Mouse (Mus musculus): ENCODE measurements around the gene R3hdm4. TPM values are rescaled to one million over a fixed set of nuclear protein-coding genes. Genes with fewer than 3 reads are reported as not detected.

The R3hdm4 gene
- total RNA-seq, 2 experiments from 2014 or later, result 25.0 to 46.1 TPM

- ATAC-seq (replicated peaks; ENCODE audit: low FRiP score, poor library complexity, severe bottlenecking), result no peak
These were observed 6.5 kb upstream of the R3hdm4 start for GRCm38 (mm10) chr10:79927324-79928029.

GRCm38 (mm10) chr10:79926491-79927323 is 5.7 kb upstream of the R3hdm4 start, which contains the start of gene Arid3a:
Gene Arid3a (plus strand): TSS chr10:79927043.
- peak; percentile 53 for ATAC-seq (replicated peaks; ENCODE audit: low FRiP score, poor library complexity, severe bottlenecking)

GRCm38 (mm10) chr10:79925785-79926490 is 4.9 kb upstream of the R3hdm4 start:
- ATAC-seq (replicated peaks; ENCODE audit: low FRiP score, poor library complexity, severe bottlenecking), result 0 out of 2 replicates have a peak, but pooled peaks have one; percentile 42

- ATAC-seq (replicated peaks; ENCODE audit: low FRiP score, poor library complexity, severe bottlenecking), result peak; percentile 77
These were observed 4.2 kb upstream of the R3hdm4 start for GRCm38 (mm10) chr10:79924998-79925784.

GRCm38 (mm10) chr10:79921572-79921971 is 564 bp upstream of the R3hdm4 start:
- no peak for ATAC-seq (replicated peaks; ENCODE audit: low FRiP score, poor library complexity, severe bottlenecking)

- no peak for ATAC-seq (replicated peaks; ENCODE audit: low FRiP score, poor library complexity, severe bottlenecking)
These were observed 735 bp downstream of the R3hdm4 start for GRCm38 (mm10) chr10:79920056-79920890.

- no peak for ATAC-seq (replicated peaks; ENCODE audit: low FRiP score, poor library complexity, severe bottlenecking)
These were observed 1.7 kb downstream of the R3hdm4 start for GRCm38 (mm10) chr10:79919251-79919849.

- no peak for ATAC-seq (replicated peaks; ENCODE audit: low FRiP score, poor library complexity, severe bottlenecking)
These were observed 2.6 kb downstream of the R3hdm4 start for GRCm38 (mm10) chr10:79918231-79919078.

- no peak for ATAC-seq (replicated peaks; ENCODE audit: low FRiP score, poor library complexity, severe bottlenecking)
These were observed 3.4 kb downstream of the R3hdm4 start for GRCm38 (mm10) chr10:79917532-79918100.

- peak; percentile 78 for ATAC-seq (replicated peaks; ENCODE audit: low FRiP score, poor library complexity, severe bottlenecking)
These were observed 4.0 kb downstream of the R3hdm4 start, which contains the start of gene Kiss1r for GRCm38 (mm10) chr10:79916808-79917531. Gene Kiss1r (plus strand): TSS chr10:79916971.

GRCm38 (mm10) chr10:79916081-79916480 is 4.9 kb downstream of the R3hdm4 start:
- no peak for ATAC-seq (replicated peaks; ENCODE audit: low FRiP score, poor library complexity, severe bottlenecking)

- ATAC-seq (replicated peaks; ENCODE audit: low FRiP score, poor library complexity, severe bottlenecking), result no peak
These were observed 5.9 kb downstream of the R3hdm4 start for GRCm38 (mm10) chr10:79914948-79915596.

- ATAC-seq (replicated peaks; ENCODE audit: low FRiP score, poor library complexity, severe bottlenecking), result peak; percentile 56
These were observed 6.7 kb downstream of the R3hdm4 start for GRCm38 (mm10) chr10:79914131-79914947.

- no peak for ATAC-seq (replicated peaks; ENCODE audit: low FRiP score, poor library complexity, severe bottlenecking)
These were observed 8.6 kb downstream of the R3hdm4 start for GRCm38 (mm10) chr10:79912412-79912811.

- no peak for ATAC-seq (replicated peaks; ENCODE audit: low FRiP score, poor library complexity, severe bottlenecking)
These were observed 10.5 kb downstream of the R3hdm4 start, which contains the start of gene Gm26602 for GRCm38 (mm10) chr10:79910556-79910955. Gene Gm26602 (plus strand): TSS chr10:79910856.
